12 mouse cellular contexts compared by ENCODE assay signal in the genomic region with DNA sequence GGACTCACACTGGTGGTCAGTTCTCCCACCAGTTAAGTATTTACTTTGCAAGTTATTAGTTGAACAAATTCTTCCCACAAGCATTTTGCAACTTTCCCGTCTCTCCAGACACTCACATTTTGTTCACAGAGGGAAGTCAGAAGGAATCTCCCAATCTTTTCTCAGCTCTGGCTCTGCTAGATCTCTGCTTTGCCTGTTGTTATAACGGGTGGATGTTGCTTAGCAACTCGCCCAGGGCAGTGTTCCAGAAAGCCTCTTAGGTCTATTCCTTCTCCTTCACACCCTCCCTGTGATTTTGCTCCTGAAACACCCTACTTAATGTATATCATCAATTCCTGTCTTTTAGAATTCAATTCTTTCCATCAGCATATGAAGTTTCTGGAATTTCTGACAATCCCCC. TPM values are rescaled to one million over a fixed set of nuclear protein-coding genes. Genes with fewer than 3 reads are reported as not detected.
A peak's percentile ranks its signal among the peaks of the same experiment; 100 is the strongest.
DNase-seq lines count a peak whose midpoint lies in the region; ATAC-seq and TF ChIP-seq lines count a peak whose summit lies in the region.
"Had no signal": no experiment of that assay in that cellular context is flagged by ENCODE, and none has a peak within 500 bp of the region (broad histone marks: within the 10 kb centered on the region; RNA-seq: fewer than 3 reads in every experiment).

No protein-coding gene starts in this region.

- H3K9ac ChIP-seq in kidney, postnatal 0 days (ENCODE audit: low read depth, low read length), result no peak overlapping the region
- H3K9ac ChIP-seq: limb, embryonic 12.5 days had no signal

- no peaks in the 10 kb centered on the region for H3K9me3 ChIP-seq in kidney, postnatal 0 days (replicated peaks; ENCODE audit: low read length)
- H3K9me3 ChIP-seq: limb, embryonic 12.5 days; megakaryocyte, embryonic 14.5 days had no signal

- H3K4me3 ChIP-seq in kidney, postnatal 0 days (replicated peaks; ENCODE audit: low read depth, low read length), result no peak overlapping the region
- H3K4me3 ChIP-seq: limb, embryonic 12.5 days; megakaryocyte, embryonic 14.5 days had no signal

- ATAC-seq in kidney, postnatal 0 days (replicated peaks; ENCODE audit: low FRiP score, low read depth), result no peak
- no peak for ATAC-seq in cerebellum, adult (ENCODE audit: insufficient number of reproducible peaks, low FRiP score, low TSS enrichment)

- WGBS in kidney, postnatal 0 days, result 49% methylated on average over 3 of the region's 3 CpGs

- no peaks in the 10 kb centered on the region for H3K27me3 ChIP-seq in kidney, postnatal 0 days (ENCODE audit: insufficient read depth, low read length)
- H3K27me3 ChIP-seq: limb, embryonic 12.5 days; megakaryocyte, embryonic 14.5 days had no signal

- H3K36me3 ChIP-seq in kidney, postnatal 0 days (ENCODE audit: insufficient read depth, low read length), result no peaks in the 10 kb centered on the region
- H3K36me3 ChIP-seq: limb, embryonic 12.5 days had no signal

- peak; percentile 14 for DNase-seq in kidney, postnatal 0 days (ENCODE audit: low spot score)
- no peak for DNase-seq in kidney, adult 9 months
- DNase-seq in frontal cortex, adult 2 months (ENCODE audit: extremely low spot score in 1 of 2, low spot score in 1 of 2), result peak; percentile 80 to 89
- DNase-seq in layer of hippocampus, postnatal 10 days (ENCODE audit: low spot score in 2 of 2), result peak; percentile 19 to 42
- peak; percentile 77 for DNase-seq in right cerebral cortex, adult 18-20 months
- no peak for DNase-seq in cerebellum, adult 11-12 months
- DNase-seq in spleen, postnatal 14 days (ENCODE audit: low spot score in 2 of 2), result no peak

- no peaks in the 10 kb centered on the region for H3K4me1 ChIP-seq in kidney, postnatal 0 days (replicated peaks; ENCODE audit: insufficient read depth, low read length)
- H3K4me1 ChIP-seq: limb, embryonic 12.5 days had no signal

- TF ChIP-seq CTCF in kidney, postnatal 0 days (IDR thresholded peaks at IDR 0.05; ENCODE audit: low read depth), result no peak

- no peak overlapping the region for H3K27ac ChIP-seq in kidney, postnatal 0 days
- H3K27ac ChIP-seq: limb, embryonic 12.5 days had no signal

- H3K4me2 ChIP-seq in kidney, postnatal 0 days (ENCODE audit: low read length), result no peak overlapping the region
- H3K4me2 ChIP-seq: limb, embryonic 12.5 days had no signal

RNA-seq across cellular contexts. Expression of gene Cfap44, which starts 28.9 kb away (rescaled TPM):
- polyA plus RNA-seq in kidney, postnatal 0 days (2015; fragmentation: Nextera tagmentation; extraction: Ambion mirVana), result 0.50 and 0.53 TPM in 2 replicates
- 3.8 and 4.0 TPM in 2 replicates for polyA plus RNA-seq in frontal cortex, adult 2 months (2012; rRNA removed)
- total RNA-seq in layer of hippocampus, postnatal 10 days (2021), result 10 to 100 TPM; 10.4 to 12.2 TPM
- total RNA-seq: heart, postnatal 25 days; MEL had no signal

Comparison
In these comparisons a context has a peak if more than half of its experiments do, and no peak if none do; other contexts are left out.
1. DNase-seq: peak in kidney, postnatal 0 days (single experiment), frontal cortex, adult 2 months (2 of 2), layer of hippocampus, postnatal 10 days (2 of 2) and right cerebral cortex, adult 18-20 months (single experiment); none in kidney, adult 9 months (single experiment), cerebellum, adult 11-12 months (single experiment) and spleen, postnatal 14 days (0 of 2).